Mouse (Mus musculus) testis, adult 2 months (tissue): Measurements from ENCODE around the gene Itga7. TPM values are rescaled to one million over a fixed set of nuclear protein-coding genes. Genes with fewer than 3 reads are reported as not detected.

ENCODE experiments used
- H3K27ac ChIP-seq: fragments of 200-500 bp; 2 replicates; pipeline ENCODE4 v1.5.1; 2012; ENCODE audit warnings: low read depth, low read length; ENCODE audit not compliant: control insufficient read depth, insufficient read depth
- H3K27me3 ChIP-seq: fragments of 200-500 bp; 2 replicates; pipeline ENCODE4 v1.6.1; 2012; ENCODE audit warnings: mild to moderate bottlenecking, low read length, moderate library complexity; ENCODE audit not compliant: control insufficient read depth, insufficient read depth
- H3K36me3 ChIP-seq: fragments of 200-500 bp; 2 replicates; pipeline ENCODE4 v1.6.1; 2012; ENCODE audit warnings: mild to moderate bottlenecking, low read length; ENCODE audit not compliant: control insufficient read depth, insufficient read depth
- H3K4me1 ChIP-seq: fragments of 200-500 bp; 2 replicates; pipeline ENCODE4 v1.6.1; 2012; ENCODE audit warnings: low read length; ENCODE audit not compliant: control insufficient read depth, insufficient read depth
- H3K4me3 ChIP-seq: fragments of 200-500 bp; 2 replicates; pipeline ENCODE4 v1.5.1; 2012; ENCODE audit warnings: low read depth, mild to moderate bottlenecking, low read length, moderate library complexity, mixed read lengths; ENCODE audit not compliant: control insufficient read depth
- CTCF ChIP-seq: fragments of 200-500 bp; IDR thresholded peaks from 2 replicates; pipeline ENCODE4 v1.5.1; 2012; ENCODE audit warnings: low read depth, mild to moderate bottlenecking, inconsistent platforms, low read length, moderate library complexity; ENCODE audit not compliant: control insufficient read depth, insufficient read depth, insufficient replicate concordance
- POLR2A ChIP-seq: fragments of 200-500 bp; IDR thresholded peaks from 2 replicates; pipeline ENCODE4 v1.6.1; 2012; ENCODE audit warnings: low read depth, mild to moderate bottlenecking, inconsistent platforms, low read length, moderate library complexity; ENCODE audit not compliant: control insufficient read depth
- polyA plus RNA-seq: library from polyadenylated mRNA; depleted of rRNA; stranded (reverse); fragments of >200 nt; gene quantifications from 2 replicates; pipeline ENCODE4 v1.2.3, GENCODE M21; 2012

The Itga7 gene
- polyA plus RNA-seq, 1 experiment: 19.1 TPM

GRCm38 (mm10) chr10:128912791-128913190, 20.8 kb upstream of the Itga7 start:
- TF ChIP-seq CTCF (no peak), POLR2A (no peak)
- peaks cover 11% of the 10 kb centered on the region for H3K4me1 ChIP-seq
- no peaks in the 10 kb centered on the region for H3K27me3 ChIP-seq
- no peak overlapping the region for H3K27ac ChIP-seq
- no peak overlapping the region for H3K4me3 ChIP-seq
- H3K36me3 ChIP-seq: no peaks in the 10 kb centered on the region

GRCm38 (mm10) chr10:128913219-128913618, 20.4 kb upstream of the Itga7 start:
- no peaks in the 10 kb centered on the region for H3K27me3 ChIP-seq
- H3K4me3 ChIP-seq: no peak overlapping the region
- TF ChIP-seq CTCF: peak; percentile 67; the same call in 1 of the 2 replicates
- TF ChIP-seq POLR2A: no peak
- H3K27ac ChIP-seq: no peak overlapping the region
- H3K36me3 ChIP-seq: no peaks in the 10 kb centered on the region
- H3K4me1 ChIP-seq: peaks cover 11% of the 10 kb centered on the region

DNA sequence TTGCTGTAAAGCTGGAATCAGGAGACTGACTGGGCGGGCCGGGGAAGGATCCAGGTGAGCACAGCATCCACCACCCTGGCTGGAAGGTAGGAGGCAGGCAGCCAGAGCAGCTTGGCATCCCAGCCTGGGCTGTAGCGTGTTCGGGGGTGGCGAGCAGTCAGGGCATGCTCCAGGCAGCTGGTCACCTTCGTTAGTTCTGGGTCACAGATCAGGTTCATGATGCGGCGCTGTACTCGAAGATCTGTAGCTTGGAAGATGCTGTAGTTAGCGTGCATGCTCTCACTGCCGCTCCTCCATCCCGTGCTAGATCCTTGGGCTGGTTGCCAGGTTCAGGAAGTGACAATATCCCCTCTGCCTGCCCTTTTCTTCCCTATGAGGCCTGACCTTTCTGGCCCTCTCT, 19.9 kb upstream of the Itga7 start:
- Histone ChIP-seq H3K36me3 (no peaks in the 10 kb centered on the region), H3K27me3 (no peaks in the 10 kb centered on the region), H3K4me3 (no peak overlapping the region), H3K27ac (no peak overlapping the region), H3K4me1 (peaks cover 11% of the 10 kb centered on the region)
- no peak for TF ChIP-seq CTCF
- TF ChIP-seq POLR2A: no peak

DNA sequence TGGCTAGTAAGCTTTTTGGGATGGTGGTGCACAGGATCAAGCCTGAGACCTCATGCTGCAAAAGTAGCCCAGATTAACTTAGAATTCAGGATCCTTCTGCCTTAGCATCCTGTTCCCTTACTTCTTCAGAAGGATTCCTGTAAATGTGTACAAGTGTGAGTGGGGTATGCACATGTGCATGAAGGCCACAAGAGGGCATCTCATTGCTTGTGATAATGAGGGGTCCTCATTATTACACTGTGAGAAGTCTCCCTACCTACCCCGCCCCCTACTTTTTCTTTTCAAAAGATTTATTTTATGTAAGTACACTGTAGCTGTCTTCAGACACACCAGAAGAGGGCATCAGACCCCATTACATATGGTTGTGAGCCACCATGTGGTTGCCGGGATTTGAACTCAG, 18.1 kb upstream of the Itga7 start:
- H3K36me3 ChIP-seq: no peaks in the 10 kb centered on the region
- peaks cover 5% of the 10 kb centered on the region for H3K4me1 ChIP-seq
- H3K27me3 ChIP-seq: no peaks in the 10 kb centered on the region
- TF ChIP-seq POLR2A (no peak), CTCF (no peak)
- H3K27ac ChIP-seq: no peak overlapping the region
- H3K4me3 ChIP-seq: no peak overlapping the region

- Histone ChIP-seq H3K4me1 (no peaks in the 10 kb centered on the region), H3K27ac (no peak overlapping the region), H3K27me3 (no peaks in the 10 kb centered on the region), H3K4me3 (no peak overlapping the region), H3K36me3 (no peaks in the 10 kb centered on the region)
- no peak for TF ChIP-seq CTCF
- TF ChIP-seq POLR2A: no peak
These were observed 17.0 kb upstream of the Itga7 start for GRCm38 (mm10) chr10:128916665-128917064.

- H3K36me3 ChIP-seq: no peaks in the 10 kb centered on the region
- H3K27ac ChIP-seq: no peak overlapping the region
- H3K4me1 ChIP-seq: peaks cover 3% of the 10 kb centered on the region
- no peak for TF ChIP-seq CTCF
- no peak for TF ChIP-seq POLR2A
- no peaks in the 10 kb centered on the region for H3K27me3 ChIP-seq
- no peak overlapping the region for H3K4me3 ChIP-seq
These were observed 16.2 kb upstream of the Itga7 start for GRCm38 (mm10) chr10:128917400-128917799.

DNA sequence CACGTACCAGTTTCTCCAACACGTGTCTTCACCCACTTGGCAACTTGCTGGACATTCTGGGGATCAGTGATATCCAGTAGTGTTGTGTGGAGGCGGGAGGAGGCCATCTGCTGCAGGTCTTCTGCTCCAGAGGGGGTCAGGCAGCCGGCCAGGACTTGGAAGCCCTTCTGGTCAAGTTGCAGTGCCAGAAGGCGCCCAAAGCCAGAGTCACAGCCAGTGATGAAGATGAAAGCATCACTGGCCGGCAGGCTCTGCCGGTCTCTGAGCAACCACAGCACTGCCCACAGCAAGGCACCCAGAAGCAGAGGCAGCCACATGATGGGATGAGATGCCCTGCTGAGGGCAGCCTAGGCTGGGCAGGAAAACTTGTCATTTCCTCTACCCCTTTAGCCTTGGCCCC, 15.4 kb upstream of the Itga7 start:
- Histone ChIP-seq H3K4me3 (no peak overlapping the region), H3K4me1 (peaks cover 9% of the 10 kb centered on the region), H3K27ac (no peak overlapping the region), H3K27me3 (no peaks in the 10 kb centered on the region), H3K36me3 (no peaks in the 10 kb centered on the region)
- no peak for TF ChIP-seq POLR2A
- no peak for TF ChIP-seq CTCF

- Histone ChIP-seq H3K4me1 (peaks cover 14% of the 10 kb centered on the region), H3K36me3 (no peaks in the 10 kb centered on the region), H3K4me3 (no peak overlapping the region), H3K27ac (no peak overlapping the region), H3K27me3 (no peaks in the 10 kb centered on the region)
- TF ChIP-seq POLR2A (no peak), CTCF (no peak)
These were observed 14.4 kb upstream of the Itga7 start for GRCm38 (mm10) chr10:128919203-128919631.
